In the genomic region with DNA sequence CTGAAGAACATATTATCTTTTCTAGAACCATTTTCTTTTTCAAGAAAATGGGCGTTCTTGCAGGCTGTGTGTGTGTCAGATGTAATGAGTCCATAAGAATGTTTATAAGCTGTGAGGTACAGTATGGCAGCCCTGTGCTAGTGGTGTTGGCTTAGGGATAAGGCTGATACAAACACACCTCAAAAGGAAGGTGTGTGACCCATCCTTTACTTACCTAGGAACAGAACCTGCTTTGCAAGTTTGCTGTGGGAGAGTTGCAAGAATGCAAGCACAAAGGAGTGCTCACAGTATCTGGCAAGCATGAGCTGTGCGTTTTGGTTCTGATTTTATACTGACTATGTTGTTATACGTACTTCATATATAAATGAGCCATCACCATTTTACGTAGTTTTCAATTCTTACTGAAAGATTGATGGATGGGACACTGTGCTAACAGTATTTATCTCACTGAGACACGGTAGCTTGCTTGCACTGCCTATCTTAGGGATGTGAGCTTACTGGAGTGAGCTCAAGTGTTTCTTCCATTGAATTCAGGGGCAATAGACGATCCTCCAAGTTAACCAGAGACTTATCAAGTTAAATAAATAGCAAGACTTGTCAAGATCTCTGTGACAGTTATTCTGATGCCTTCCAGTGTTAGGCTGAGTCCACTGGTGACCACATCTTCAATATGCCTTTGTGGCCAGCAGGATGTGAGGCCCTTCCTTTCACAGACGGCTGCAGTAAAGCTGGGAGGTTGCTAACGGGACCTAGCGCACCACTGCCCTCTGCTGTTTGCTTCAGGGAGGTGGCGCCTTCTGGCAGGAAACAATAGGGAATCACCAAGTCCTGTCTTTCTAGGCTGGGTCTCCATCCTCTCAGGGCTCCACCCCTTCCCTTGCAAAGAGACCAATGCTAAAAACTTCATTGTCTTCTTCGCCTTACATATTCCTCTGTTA, we compare ENCODE assay signal across 8 mouse cellular contexts.
DNase-seq lines count a peak whose midpoint lies in the region; ATAC-seq lines count a peak whose summit lies in the region.

No protein-coding gene starts in this region.

- H3K27me3 ChIP-seq in intestine, embryonic 14.5 days (replicated peaks; ENCODE audit: control insufficient read depth, insufficient read depth, low read length) = no peaks in the 10 kb centered on the region
- H3K27me3 ChIP-seq in midbrain, embryonic 12.5 days = no peaks in the 10 kb centered on the region

- no peak overlapping the region for H3K4me3 ChIP-seq in intestine, embryonic 14.5 days (ENCODE audit: low read depth, low read length)
- no peak overlapping the region for H3K4me3 ChIP-seq in midbrain, embryonic 12.5 days

- no peaks in the 10 kb centered on the region for H3K4me1 ChIP-seq in intestine, embryonic 14.5 days (replicated peaks; ENCODE audit: control insufficient read depth, insufficient read depth, low read length)
- H3K4me1 ChIP-seq in midbrain, embryonic 12.5 days = no peaks in the 10 kb centered on the region

- WGBS in intestine, embryonic 14.5 days = 43% methylated on average over 11 of the region's 11 CpGs
- WGBS in midbrain, embryonic 12.5 days = 45% methylated on average over 11 of the region's 11 CpGs

- no peak overlapping the region for H3K27ac ChIP-seq in intestine, embryonic 14.5 days (ENCODE audit: low read depth)
- H3K27ac ChIP-seq in midbrain, embryonic 12.5 days (replicated peaks) = no peak overlapping the region

- peak; percentile 85 for ATAC-seq in intestine, embryonic 14.5 days (replicated peaks; ENCODE audit: low FRiP score, low TSS enrichment, low read depth)
- peak; percentile 93 for ATAC-seq in midbrain, embryonic 12.5 days (ENCODE audit: low FRiP score, low read depth)

- no peaks in the 10 kb centered on the region for H3K9me3 ChIP-seq in intestine, embryonic 14.5 days (ENCODE audit: control insufficient read depth, low read length)
- H3K9me3 ChIP-seq in midbrain, embryonic 12.5 days = no peaks in the 10 kb centered on the region

- H3K4me2 ChIP-seq in intestine, embryonic 14.5 days (ENCODE audit: low read length) = no peak overlapping the region
- no peak overlapping the region for H3K4me2 ChIP-seq in midbrain, embryonic 12.5 days (replicated peaks)

- H3K36me3 ChIP-seq in intestine, embryonic 14.5 days (ENCODE audit: control insufficient read depth, insufficient read depth, low read length) = no peaks in the 10 kb centered on the region
- no peaks in the 10 kb centered on the region for H3K36me3 ChIP-seq in midbrain, embryonic 12.5 days

- peak; percentile 77 for DNase-seq in ZHBTc4 (ENCODE audit: low read depth, low spot score)
- DNase-seq in cerebellum, postnatal 36 days = peak; percentile 67 to 68
- DNase-seq in gastrocnemius, postnatal 14 days = peak; percentile 70
- peak; percentile 86 for DNase-seq in intestine, embryonic 14.5 days (ENCODE audit: low spot score)
- peak; percentile 38 to 78 for DNase-seq in left cerebral cortex, postnatal 10 days (ENCODE audit: extremely low spot score in 1 of 2, low spot score in 2 of 2)
- peak; percentile 10 for DNase-seq in skeletal muscle tissue, adult 2 months (ENCODE audit: low read depth, low spot score)
- peak; percentile 42 for DNase-seq in yolk sac, embryonic 10.5 days (ENCODE audit: low spot score)

- H3K9ac ChIP-seq in intestine, embryonic 14.5 days (ENCODE audit: low read length) = no peak overlapping the region
- no peak overlapping the region for H3K9ac ChIP-seq in midbrain, embryonic 12.5 days (replicated peaks)

- intact Hi-C loops in gastrocnemius, postnatal 14 days (cut with DNase I; ENCODE audit: low total_unique reads) = loop anchor here (5.0 kb wide), 1 partner anchor 123 kb away; no protein-coding TSS in a partner anchor
- intact Hi-C loops in left cerebral cortex, postnatal 10 days (cut with DNase I) = loop anchor here (2.0 kb wide), 1 partner anchor 122 kb away; no protein-coding TSS in a partner anchor

Comparison
In these comparisons a context has a peak if more than half of its experiments do, and no peak if none do; other contexts are left out.
1. DNase-seq: peak in every context shown above with its lines; median percentile 86 in intestine, embryonic 14.5 days; 77 in ZHBTc4; 70 in gastrocnemius, postnatal 14 days; 68 in cerebellum, postnatal 36 days; 58 in left cerebral cortex, postnatal 10 days; 42 in yolk sac, embryonic 10.5 days; 10 in skeletal muscle tissue, adult 2 months.